Mouse (Mus musculus) embryo, embryonic 10 days (tissue): ENCODE measurements at regions not wholly inside any gene's neighbourhood (a gene's known extent, or its start where the extent isn't known, plus 50 kb on each side); places are given as distances from the start of the nearest gene placed in this dataset.

Source experiments
- DNase-seq: peaks from one replicate; pipeline ENCODE4 v3.0.0-alpha.2; 2015; ENCODE audit warnings: low spot score

DNA sequence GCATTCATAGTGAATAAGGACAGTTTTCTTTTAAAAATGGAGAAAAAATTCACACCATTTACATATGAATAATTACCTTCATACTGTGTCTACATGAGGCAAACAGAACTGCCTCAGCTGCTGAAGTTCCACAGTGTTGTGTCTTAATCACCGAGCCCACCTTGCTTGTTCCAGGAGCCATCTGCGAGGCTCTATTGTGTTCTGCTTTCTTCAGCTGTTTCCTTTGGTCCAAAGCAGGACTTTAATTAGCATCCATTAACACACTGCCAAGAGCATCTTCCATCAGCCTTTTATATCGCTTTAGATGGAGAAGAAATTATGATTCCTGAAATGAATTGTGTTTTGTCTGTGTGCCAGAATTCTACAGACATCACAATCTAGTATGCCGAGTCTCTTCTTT lies 3423.1 kb upstream of the Lrrc6 start:
- DNase-seq: no peak

GRCm38 (mm10) chr15:69923280-69923679 lies 3422.6 kb upstream of the Lrrc6 start:
- no peak for DNase-seq

- DNase-seq: no peak
These were observed 3421.5 kb upstream of the Lrrc6 start for GRCm38 (mm10) chr15:69922176-69922575.

DNA sequence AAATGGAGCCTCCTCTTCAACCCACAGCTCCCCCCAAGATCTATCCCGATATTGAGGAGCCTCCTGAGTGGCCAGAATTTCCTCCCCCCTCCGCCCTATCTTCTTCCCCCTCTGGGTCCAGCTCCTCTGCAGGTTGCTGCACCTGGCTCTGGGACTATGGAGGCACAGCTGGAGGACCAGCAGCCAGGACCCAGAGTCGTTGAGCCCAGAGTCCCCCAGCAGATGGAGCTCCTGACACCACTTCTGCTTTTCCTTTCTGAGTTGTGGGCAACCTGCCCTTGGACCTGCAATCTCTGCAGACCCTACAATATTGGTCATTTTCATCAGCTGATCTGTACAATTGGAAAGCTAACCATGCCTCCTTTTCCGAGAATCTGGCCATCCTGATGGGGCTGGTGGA lies 3385.1 kb upstream of the Lrrc6 start:
- peak; percentile 4 for DNase-seq

- DNase-seq: no peak
These were observed 3377.8 kb upstream of the Lrrc6 start for GRCm38 (mm10) chr15:69878511-69878910.

DNA sequence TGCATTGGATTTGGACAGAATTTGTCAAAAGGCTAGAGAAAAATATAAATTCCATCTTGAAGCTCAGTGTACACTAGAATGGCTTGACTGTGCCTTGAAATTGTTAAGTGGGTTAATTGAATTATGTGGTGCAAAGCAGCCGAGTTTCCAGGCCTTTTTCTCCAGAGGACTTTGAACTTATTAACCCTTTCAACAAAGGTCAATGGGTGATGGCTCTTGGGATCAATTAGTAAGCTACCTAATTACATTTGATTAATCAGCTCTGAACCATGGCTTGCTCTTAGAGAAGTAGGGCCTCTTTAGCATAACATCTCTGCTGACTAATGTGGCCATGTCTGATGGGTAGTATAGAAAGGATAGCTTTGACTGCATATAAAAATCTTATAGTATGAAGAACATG lies 3352.8 kb upstream of the Lrrc6 start:
- DNase-seq: peak; percentile 14

DNA sequence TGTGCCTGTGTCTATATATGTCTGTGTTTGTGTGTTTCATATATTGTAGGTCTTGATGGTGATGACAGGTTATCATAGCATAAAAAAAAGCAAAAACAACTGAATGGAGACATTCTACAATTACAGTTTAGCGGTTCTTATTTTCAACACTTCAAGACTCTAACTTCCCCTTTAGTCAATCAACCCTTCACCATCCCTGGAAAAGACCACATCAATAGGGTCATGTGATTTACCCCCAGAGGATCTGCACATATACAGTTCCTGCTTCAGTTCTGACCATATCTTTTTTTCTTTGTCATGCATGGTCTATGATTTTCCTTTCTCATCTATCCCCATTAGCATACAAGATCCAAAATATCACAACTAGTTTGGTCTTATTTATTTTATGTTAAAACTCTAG lies 3348.9 kb upstream of the Lrrc6 start:
- DNase-seq: no peak
